Mouse (Mus musculus) lung, embryonic 15.5 days (tissue): Measurements from ENCODE around the gene Efhc1. TPM values are rescaled to one million over a fixed set of nuclear protein-coding genes. Genes with fewer than 3 reads are reported as not detected.

Experiments
- ATAC-seq: fragments of 200-750 bp; cut with Nextera tagmentation; 2 replicates; pipeline ENCODE4 v1.8.0; 2017; ENCODE audit warnings: moderate number of reproducible peaks, borderline replicate concordance; ENCODE audit not compliant: low FRiP score, low TSS enrichment; ENCODE audit errors: extremely low read depth
- H3K27ac ChIP-seq: fragments of 300-500 bp; sonication (generic); 2 replicates; pipeline ENCODE4 v1.5.1; 2015; ENCODE audit warnings: moderate library complexity, mild to moderate bottlenecking, inconsistent platforms
- H3K27me3 ChIP-seq: fragments of 300-500 bp; sonication (generic); 2 replicates; pipeline ENCODE4 v1.6.1; 2015; ENCODE audit warnings: inconsistent platforms
- H3K36me3 ChIP-seq: fragments of 300-500 bp; sonication (generic); 2 replicates; pipeline ENCODE4 v1.6.1; 2015; ENCODE audit warnings: inconsistent platforms
- H3K4me1 ChIP-seq: fragments of 300-500 bp; sonication (generic); 2 replicates; pipeline ENCODE4 v1.6.1; 2015; ENCODE audit warnings: inconsistent platforms
- H3K4me2 ChIP-seq: fragments of 300-500 bp; sonication (generic); 2 replicates; pipeline ENCODE4 v1.6.1; 2015; ENCODE audit warnings: inconsistent platforms, mild to moderate bottlenecking, moderate library complexity
- H3K4me3 ChIP-seq: fragments of 300-500 bp; sonication (generic); 2 replicates; pipeline ENCODE4 v1.5.1; 2015; ENCODE audit warnings: mild to moderate bottlenecking, inconsistent platforms
- H3K9ac ChIP-seq: fragments of 300-500 bp; sonication (generic); 2 replicates; pipeline ENCODE4 v1.6.1; 2015; ENCODE audit warnings: inconsistent platforms
- H3K9me3 ChIP-seq: fragments of 300-500 bp; sonication (generic); 2 replicates; pipeline ENCODE4 v1.6.1; 2016; ENCODE audit warnings: inconsistent platforms
- WGBS: fragments of 180-500 bp; shearing (Covaris S2); methylation state at CpG from one replicate; pipeline ENCODE4 v1.1.7; 2015; 5-methylcytosine and 5-hydroxymethylcytosine counted together
- polyA plus RNA-seq: library from polyadenylated mRNA; unstranded; fragments of >200 nt; fragmentation: Nextera tagmentation; extraction: Ambion mirVana; gene quantifications from 2 replicates; pipeline ENCODE4 v1.2.1, GENCODE M21; 2015

Gene Efhc1
- polyA plus RNA-seq, 1 experiment from 2014 or later: 5.3 TPM

DNA sequence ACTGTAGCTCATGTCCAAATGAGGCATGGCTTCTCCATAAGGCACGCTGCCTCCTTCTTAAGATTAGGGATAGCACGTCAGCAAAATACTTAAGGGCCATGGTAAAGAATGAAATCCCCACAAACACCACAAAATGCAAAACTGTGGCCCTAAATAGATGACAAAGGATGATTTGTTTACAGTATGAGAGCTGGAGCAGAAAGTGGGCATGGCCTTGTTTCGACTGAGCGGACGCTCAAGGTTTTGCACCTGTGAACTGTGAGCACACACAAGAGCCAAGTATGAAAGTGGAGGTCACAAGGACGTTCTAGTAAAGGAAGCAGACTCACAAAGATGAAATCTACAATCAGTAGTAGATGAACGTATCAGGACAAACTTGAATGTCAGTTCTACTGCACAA lies 88.7 kb downstream of the Efhc1 start:
- no peak overlapping the region for H3K27ac ChIP-seq
- no peak overlapping the region for H3K9ac ChIP-seq
- H3K36me3 ChIP-seq: no peaks in the 10 kb centered on the region
- H3K27me3 ChIP-seq: no peaks in the 10 kb centered on the region
- WGBS: 74% methylated on average over 7 of the region's 7 CpGs
- no peaks in the 10 kb centered on the region for H3K9me3 ChIP-seq
- 0 out of 2 replicates have a peak, but pooled peaks cover 3% of the 10 kb centered on the region for H3K4me1 ChIP-seq
- H3K4me2 ChIP-seq: no peak overlapping the region
- no peak for ATAC-seq
- H3K4me3 ChIP-seq: no peak overlapping the region

Other genes with a start within 250 kb of the Efhc1 start
- not detected in 2 replicates for gene Il17a, start 220.7 kb upstream of the Efhc1 start, polyA plus RNA-seq
- gene Il17f, start 161.0 kb upstream of the Efhc1 start, polyA plus RNA-seq: not detected in 2 replicates
- 174 TPM in 2 replicates for gene Mcm3, start 131.3 kb upstream of the Efhc1 start, polyA plus RNA-seq
- 4.2 and 5.0 TPM in 2 replicates for gene Paqr8, start 61.0 kb upstream of the Efhc1 start, polyA plus RNA-seq
- gene Tram2, start 127.6 kb downstream of the Efhc1 start, polyA plus RNA-seq: 7.3 and 8.0 TPM in 2 replicates